Mouse (Mus musculus) embryonic facial prominence, embryonic 11.5 days (tissue): ENCODE measurements around the gene Pla2g12b. TPM values are rescaled to one million over a fixed set of nuclear protein-coding genes. Genes with fewer than 3 reads are reported as not detected.

ENCODE experiments used
- ATAC-seq: fragments of 200-750 bp; cut with Nextera tagmentation; replicated peaks from 2 replicates; pipeline ENCODE4 v1.8.0; 2017; ENCODE audit warnings: low read depth; ENCODE audit not compliant: insufficient number of reproducible peaks, low FRiP score, low TSS enrichment
- DNase-seq: peaks from one replicate; pipeline ENCODE4 v3.0.0-alpha.2; 2015; ENCODE audit warnings: low spot score
- H3K27ac ChIP-seq: fragments of 300-500 bp; sonication (generic); replicated peaks from 2 replicates; pipeline ENCODE4 v1.5.1; 2014; ENCODE audit warnings: mild to moderate bottlenecking, low read depth, low read length, control low read depth
- H3K27me3 ChIP-seq: fragments of 300-500 bp; sonication (generic); 2 replicates; pipeline ENCODE4 v1.6.1; 2014; ENCODE audit warnings: mild to moderate bottlenecking, low read length, moderate library complexity, mixed read lengths; ENCODE audit not compliant: control insufficient read depth, insufficient read depth
- H3K36me3 ChIP-seq: fragments of 300-500 bp; sonication (generic); replicated peaks from 2 replicates; pipeline ENCODE4 v1.6.1; 2014; ENCODE audit warnings: low read depth, mild to moderate bottlenecking, low read length, moderate library complexity, mixed read lengths; ENCODE audit not compliant: control insufficient read depth, insufficient read depth
- H3K4me1 ChIP-seq: fragments of 300-500 bp; sonication (generic); 2 replicates; pipeline ENCODE4 v1.6.1; 2014; ENCODE audit warnings: low read length, mixed read lengths; ENCODE audit not compliant: control insufficient read depth, insufficient read depth
- H3K4me2 ChIP-seq: fragments of 300-500 bp; sonication (generic); 2 replicates; pipeline ENCODE4 v1.6.1; 2014; ENCODE audit warnings: low read depth, mild to moderate bottlenecking, control low read depth, low read length, moderate library complexity
- H3K4me3 ChIP-seq: fragments of 300-500 bp; sonication (generic); 2 replicates; pipeline ENCODE4 v1.5.1; 2014; ENCODE audit warnings: low read depth, low read length, control low read depth
- H3K9ac ChIP-seq: fragments of 300-500 bp; sonication (generic); replicated peaks from 2 replicates; pipeline ENCODE4 v1.6.1; 2014; ENCODE audit warnings: mild to moderate bottlenecking, control low read depth, low read length
- H3K9me3 ChIP-seq: fragments of 300-500 bp; sonication (generic); replicated peaks from 2 replicates; pipeline ENCODE4 v1.6.1; 2016; ENCODE audit warnings: mild to moderate bottlenecking, low read length, inconsistent platforms, mixed read lengths; ENCODE audit not compliant: control insufficient read depth
- WGBS: fragments of 180-500 bp; shearing (Covaris S2); extraction: QIAGEN DNeasy Blood & Tissue Kit; methylation state at CpG from one replicate; pipeline ENCODE4 v1.1.7; 2014; 5-methylcytosine and 5-hydroxymethylcytosine counted together
- polyA plus RNA-seq: library from polyadenylated mRNA; unstranded; fragments of >200 nt; fragmentation: Nextera tagmentation; extraction: Ambion mirVana; gene quantifications from 2 replicates; pipeline ENCODE4 v1.2.1, GENCODE M21; 2014

The Pla2g12b gene
- polyA plus RNA-seq: 0.25 TPM in 1 of 2 replicates, not detected in the other

- no peaks in the 10 kb centered on the region for H3K36me3 ChIP-seq
- H3K27ac ChIP-seq: no peak within 1 kb of the TSS
- no peak for DNase-seq
- no peak within 1 kb of the TSS for H3K4me2 ChIP-seq
- no peaks in the 10 kb centered on the region for H3K27me3 ChIP-seq
- no peaks in the 10 kb centered on the region for H3K4me1 ChIP-seq
- no peak within 1 kb of the TSS for H3K4me3 ChIP-seq
- no peaks in the 10 kb centered on the region for H3K9me3 ChIP-seq
- no peak for ATAC-seq
- no peak within 1 kb of the TSS for H3K9ac ChIP-seq
- 59% methylated on average over 21 of the region's 21 CpGs for WGBS
Observed at GRCm38 (mm10) chr10:59402899-59403792, at the start of gene Pla2g12b. Gene Pla2g12b, plus strand, starts transcription at chr10:59403660.

DNA sequence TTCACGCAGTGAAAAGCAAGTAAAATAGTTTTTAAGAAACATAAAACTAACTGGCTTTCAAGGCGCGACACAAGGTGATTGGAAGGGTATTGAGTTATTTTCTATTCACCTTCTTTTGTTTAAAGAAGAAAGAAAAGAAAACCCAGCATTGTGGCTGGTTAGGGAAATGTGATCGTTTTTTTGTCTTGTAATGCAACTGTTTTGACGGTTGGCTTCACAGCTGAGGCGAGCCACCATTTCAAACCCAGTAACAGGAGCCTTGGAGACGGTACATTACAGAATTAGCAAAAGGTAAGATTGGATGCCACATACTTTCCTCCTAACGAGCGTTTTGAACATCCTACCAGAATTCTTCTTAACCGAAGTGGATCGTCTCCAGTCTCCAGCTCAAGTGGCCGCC is 49.3 kb upstream of the Pla2g12b start:
- Histone ChIP-seq H3K9me3 (no peaks in the 10 kb centered on the region), H3K4me1 (no peaks in the 10 kb centered on the region), H3K36me3 (no peaks in the 10 kb centered on the region; the same call in none of the 2 replicates), H3K4me2 (no peak overlapping the region), H3K27ac (no peak overlapping the region), H3K4me3 (no peak overlapping the region), H3K27me3 (no peaks in the 10 kb centered on the region), H3K9ac (no peak overlapping the region)
- 84% methylated on average over 12 of the region's 12 CpGs for WGBS
- DNase-seq (no peak), ATAC-seq (no peak)

GRCm38 (mm10) chr10:59355020-59355419 is 48.4 kb upstream of the Pla2g12b start:
- Histone ChIP-seq H3K9me3 (no peaks in the 10 kb centered on the region), H3K36me3 (no peaks in the 10 kb centered on the region; the same call in none of the 2 replicates), H3K4me1 (no peaks in the 10 kb centered on the region), H3K4me3 (no peak overlapping the region), H3K27ac (no peak overlapping the region), H3K4me2 (no peak overlapping the region), H3K27me3 (no peaks in the 10 kb centered on the region), H3K9ac (no peak overlapping the region)
- DNase-seq: no peak
- ATAC-seq: no peak
- WGBS: 87% methylated on average over 8 of the region's 8 CpGs

DNA sequence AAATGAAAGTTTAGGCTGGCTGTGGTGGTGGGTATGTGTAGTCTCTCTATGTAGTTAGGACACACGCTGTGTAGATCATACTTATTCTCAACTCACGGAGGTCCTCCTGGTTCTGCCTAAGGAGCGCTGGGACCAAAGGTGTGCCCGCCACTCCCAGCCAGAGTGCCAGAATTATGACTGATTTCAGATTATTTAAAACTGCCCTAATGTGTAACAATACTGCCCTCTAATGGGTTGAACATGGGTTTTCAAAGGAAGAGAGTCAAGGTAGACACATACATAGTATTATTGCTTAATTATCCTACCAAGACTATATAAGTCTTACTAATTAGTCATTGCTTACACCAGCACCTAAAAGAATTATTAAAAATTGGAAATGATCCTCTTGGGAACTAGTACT is 44.7 kb upstream of the Pla2g12b start:
- ATAC-seq: no peak
- DNase-seq: no peak
- no peak overlapping the region for H3K4me2 ChIP-seq
- H3K4me1 ChIP-seq: no peaks in the 10 kb centered on the region
- no peaks in the 10 kb centered on the region for H3K9me3 ChIP-seq
- no peak overlapping the region for H3K4me3 ChIP-seq
- H3K9ac ChIP-seq: no peak overlapping the region
- no peak overlapping the region for H3K27ac ChIP-seq
- 93% methylated on average over 4 of the region's 4 CpGs for WGBS
- H3K27me3 ChIP-seq: no peaks in the 10 kb centered on the region
- no peaks in the 10 kb centered on the region; the same call in none of the 2 replicates for H3K36me3 ChIP-seq

- no peak overlapping the region for H3K4me3 ChIP-seq
- ATAC-seq (no peak), DNase-seq (no peak)
- no peak overlapping the region for H3K9ac ChIP-seq
- no peak overlapping the region for H3K4me2 ChIP-seq
- 94% methylated on average over 2 of the region's 2 CpGs for WGBS
- no peaks in the 10 kb centered on the region for H3K9me3 ChIP-seq
- no peaks in the 10 kb centered on the region for H3K27me3 ChIP-seq
- no peaks in the 10 kb centered on the region for H3K4me1 ChIP-seq
- no peak overlapping the region for H3K27ac ChIP-seq
- peaks cover 11% of the 10 kb centered on the region for H3K36me3 ChIP-seq
Observed at GRCm38 (mm10) chr10:59363208-59363607, 40.3 kb upstream of the Pla2g12b start.

- no peak for ATAC-seq
- Histone ChIP-seq H3K9me3 (no peaks in the 10 kb centered on the region), H3K4me2 (no peak overlapping the region), H3K27ac (no peak overlapping the region), H3K36me3 (peaks cover 11% of the 10 kb centered on the region), H3K4me3 (no peak overlapping the region), H3K27me3 (no peaks in the 10 kb centered on the region), H3K9ac (no peak overlapping the region), H3K4me1 (no peaks in the 10 kb centered on the region)
- WGBS: 93% methylated on average over 3 of the region's 3 CpGs
- DNase-seq: no peak
Observed at GRCm38 (mm10) chr10:59364551-59364950, 38.9 kb upstream of the Pla2g12b start.

DNA sequence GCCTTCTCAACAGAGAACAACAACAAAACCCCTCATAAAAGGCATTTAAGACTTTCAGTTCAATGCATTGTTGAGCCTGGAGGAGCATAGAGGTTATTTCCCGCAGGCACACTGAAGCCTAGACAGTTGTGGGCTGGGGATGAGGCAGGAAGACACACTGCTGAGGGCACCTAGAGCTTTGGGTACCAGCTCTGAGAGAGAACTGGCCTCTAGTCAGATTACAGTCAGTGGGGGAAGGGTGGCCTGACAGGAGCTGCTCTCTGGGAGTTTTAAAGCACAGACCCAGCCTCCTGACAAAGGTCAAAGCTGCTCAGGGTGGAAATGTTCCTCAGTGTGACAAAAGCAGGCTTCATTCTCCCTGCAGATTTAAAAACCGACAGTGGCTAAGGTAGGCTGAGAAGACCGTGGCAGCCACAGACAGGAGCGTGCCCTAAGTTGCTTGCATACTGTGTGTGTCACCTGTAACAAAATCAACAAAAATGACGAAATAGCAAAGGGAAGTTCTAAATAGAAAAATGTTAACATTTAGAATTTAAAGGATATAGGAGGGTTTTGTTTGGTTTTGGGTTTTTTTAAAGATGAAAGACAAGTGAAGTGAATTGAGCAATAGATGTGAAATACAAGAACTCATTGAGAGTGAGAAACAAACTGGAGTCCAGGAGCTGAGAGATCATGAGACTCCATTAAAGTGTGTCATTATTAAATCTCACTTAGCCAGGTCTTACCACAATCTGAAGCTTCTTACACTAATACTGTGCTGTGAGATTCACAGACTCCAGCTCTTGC is 37.5 kb upstream of the Pla2g12b start:
- Histone ChIP-seq H3K4me3 (no peak overlapping the region), H3K27ac (no peak overlapping the region), H3K9me3 (no peaks in the 10 kb centered on the region), H3K9ac (no peak overlapping the region), H3K27me3 (no peaks in the 10 kb centered on the region), H3K4me1 (no peaks in the 10 kb centered on the region), H3K4me2 (no peak overlapping the region), H3K36me3 (peaks cover 11% of the 10 kb centered on the region)
- DNase-seq (no peak), ATAC-seq (no peak)
- 87% methylated on average over 5 of the region's 5 CpGs for WGBS

- no peak overlapping the region for H3K27ac ChIP-seq
- ATAC-seq: no peak
- H3K9ac ChIP-seq: no peak overlapping the region
- no peaks in the 10 kb centered on the region for H3K27me3 ChIP-seq
- H3K4me3 ChIP-seq: no peak overlapping the region
- 97% methylated on average over 4 of the region's 4 CpGs for WGBS
- H3K9me3 ChIP-seq: no peaks in the 10 kb centered on the region
- DNase-seq: no peak
- H3K36me3 ChIP-seq: peaks cover 11% of the 10 kb centered on the region
- H3K4me2 ChIP-seq: no peak overlapping the region
- H3K4me1 ChIP-seq: no peaks in the 10 kb centered on the region
Observed at GRCm38 (mm10) chr10:59366746-59367145, 36.7 kb upstream of the Pla2g12b start.
